Mouse (Mus musculus): ENCODE measurements around the gene Bclaf3. TPM values are rescaled to one million over a fixed set of nuclear protein-coding genes. Genes with fewer than 3 reads are reported as not detected.
A peak's percentile ranks its signal among the peaks of the same experiment; 100 is the strongest.
"Not testable (repeated sequence)": the region's sequence is repeated elsewhere in the genome, so short reads cannot be mapped to it uniquely, and the experiment has no call there.

Bclaf3 gene
- polyA plus RNA-seq, 1 experiment from 2014 or later, result 26.3 TPM

DNA sequence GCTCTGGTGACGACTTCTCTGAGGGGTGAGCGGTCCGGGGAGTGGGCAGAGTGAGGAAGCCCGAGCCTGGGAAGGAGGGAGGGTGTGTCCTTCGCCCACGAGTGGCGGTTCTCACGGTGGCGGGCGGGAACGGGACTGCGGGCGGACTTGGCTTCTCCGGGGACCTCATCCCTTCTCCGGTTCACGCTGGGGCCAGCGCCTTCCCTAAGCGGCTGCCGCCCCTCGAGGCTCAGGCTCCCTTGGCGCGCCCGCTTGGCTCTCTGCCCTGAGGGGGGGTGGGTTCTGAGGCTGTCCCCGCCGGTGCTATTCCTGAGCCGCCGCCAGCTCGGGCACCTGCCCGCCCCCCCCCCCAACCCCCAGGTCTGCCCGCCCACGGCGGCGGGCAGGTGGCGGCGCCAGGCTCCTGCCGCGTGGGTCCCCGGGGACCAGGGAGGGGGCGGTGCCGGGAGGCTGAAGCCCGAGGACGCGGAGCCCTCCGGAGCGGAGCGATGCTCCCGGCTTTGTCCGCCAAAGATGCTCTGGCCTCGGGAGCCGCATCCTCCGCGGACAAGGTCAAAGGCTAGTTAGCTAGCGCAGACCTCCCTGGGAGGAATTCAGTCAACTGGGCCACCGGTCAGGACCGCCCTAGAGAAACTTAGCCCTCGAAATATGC is 6.4 kb downstream of the Bclaf3 start:
- 20% methylated on average over 30 of the region's 56 CpGs for WGBS
- Histone ChIP-seq H3K4me2 (peak overlapping the region; percentile 51), H3K4me3 (peak overlapping the region; percentile 63), H3K4me1 (peaks cover 3% of the 10 kb centered on the region; the same call in 1 of the 2 replicates), H3K9me3 (no peaks in the 10 kb centered on the region), H3K36me3 (replicated peaks) (no peaks in the 10 kb centered on the region), H3K27ac (peak overlapping the region; percentile 81), H3K27me3 (replicated peaks) (no peaks in the 10 kb centered on the region), H3K9ac (peak overlapping the region; percentile 61)
- no peak; the same call in 1 of the 2 replicates for ATAC-seq (replicated peaks)

DNA sequence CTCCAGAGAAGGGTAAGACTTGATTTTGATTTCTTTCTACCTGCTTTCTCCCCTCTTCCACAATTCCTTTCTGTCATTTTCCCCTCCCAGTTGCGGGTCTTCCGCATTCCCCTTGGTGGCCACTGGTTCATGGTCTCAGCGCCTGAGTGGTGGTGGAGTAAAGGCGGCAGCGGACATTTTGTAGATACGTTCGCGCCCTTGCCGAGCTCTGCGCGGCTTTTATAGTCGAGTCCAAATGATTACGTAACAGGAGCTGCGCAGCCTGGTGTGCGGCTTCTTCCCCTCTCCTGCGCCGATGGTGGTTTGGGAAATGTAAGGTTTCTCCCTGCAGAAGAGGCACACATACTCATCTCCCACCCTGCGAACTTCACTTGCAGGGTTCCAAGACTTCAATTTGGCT is 15.4 kb downstream of the Bclaf3 start:
- no peaks in the 10 kb centered on the region for H3K27me3 ChIP-seq (replicated peaks)
- H3K36me3 ChIP-seq (replicated peaks), result no peaks in the 10 kb centered on the region
- no peak overlapping the region for H3K4me2 ChIP-seq
- WGBS, result 88% methylated on average over 18 of the region's 18 CpGs
- no peak overlapping the region for H3K9ac ChIP-seq
- H3K4me3 ChIP-seq, result no peak overlapping the region
- no peak for ATAC-seq (replicated peaks)
- H3K4me1 ChIP-seq, result no peaks in the 10 kb centered on the region
- H3K9me3 ChIP-seq, result no peaks in the 10 kb centered on the region
- no peak overlapping the region for H3K27ac ChIP-seq

DNA sequence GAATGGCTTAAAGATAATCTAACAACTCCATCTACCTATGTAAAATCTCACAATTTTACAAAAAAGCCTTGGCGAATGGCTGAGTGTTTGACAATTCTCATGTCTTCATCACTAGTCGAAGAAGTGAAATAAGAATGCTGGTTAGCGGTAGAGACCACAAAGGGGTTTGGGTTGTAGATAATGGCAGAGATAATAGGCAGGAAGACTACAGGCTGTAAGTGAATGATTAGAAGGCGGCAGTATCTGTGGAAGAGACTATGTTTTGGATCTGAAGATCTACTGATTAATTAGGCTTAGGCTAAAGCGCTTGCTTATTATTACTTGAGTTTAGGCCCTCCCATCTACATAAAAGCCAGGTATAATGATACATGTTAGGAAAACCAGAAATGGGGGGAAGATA is 20.6 kb downstream of the Bclaf3 start:
- Histone ChIP-seq H3K27me3 (replicated peaks) (no peaks in the 10 kb centered on the region), H3K9me3 (no peaks in the 10 kb centered on the region), H3K4me1 (no peaks in the 10 kb centered on the region), H3K36me3 (replicated peaks) (no peaks in the 10 kb centered on the region), H3K4me3 (no peak overlapping the region), H3K27ac (no peak overlapping the region), H3K9ac (no peak overlapping the region), H3K4me2 (no peak overlapping the region)
- no peak for ATAC-seq (replicated peaks)
- WGBS, result 96% methylated on average over 5 of the region's 5 CpGs

DNA sequence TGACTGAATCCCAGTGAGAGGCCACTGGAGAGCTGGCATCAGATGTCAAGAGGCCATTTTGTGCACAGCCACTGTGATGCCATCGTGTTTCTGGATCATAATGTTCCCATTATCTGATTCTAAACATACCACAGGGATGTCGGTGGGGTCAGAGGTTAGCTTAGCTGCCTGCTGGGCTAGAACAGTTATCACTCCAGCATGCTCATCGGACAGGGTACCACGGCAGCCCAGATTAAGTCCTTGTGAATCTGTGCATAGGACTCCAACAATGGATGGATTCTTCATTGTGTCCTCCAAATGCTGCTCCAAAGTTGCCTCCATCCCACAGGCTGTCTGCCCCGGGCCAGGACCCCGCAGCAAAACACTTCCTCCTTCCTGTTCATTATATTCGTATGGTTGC is 58.2 kb downstream of the Bclaf3 start:
- H3K4me3 ChIP-seq; H3K36me3 ChIP-seq (replicated peaks); H3K9ac ChIP-seq; H3K27me3 ChIP-seq (replicated peaks); H3K27ac ChIP-seq; H3K9me3 ChIP-seq; H3K4me2 ChIP-seq; H3K4me1 ChIP-seq; ATAC-seq (replicated peaks): not testable (repeated sequence)
- 62% methylated on average over 7 of the region's 7 CpGs for WGBS

DNA sequence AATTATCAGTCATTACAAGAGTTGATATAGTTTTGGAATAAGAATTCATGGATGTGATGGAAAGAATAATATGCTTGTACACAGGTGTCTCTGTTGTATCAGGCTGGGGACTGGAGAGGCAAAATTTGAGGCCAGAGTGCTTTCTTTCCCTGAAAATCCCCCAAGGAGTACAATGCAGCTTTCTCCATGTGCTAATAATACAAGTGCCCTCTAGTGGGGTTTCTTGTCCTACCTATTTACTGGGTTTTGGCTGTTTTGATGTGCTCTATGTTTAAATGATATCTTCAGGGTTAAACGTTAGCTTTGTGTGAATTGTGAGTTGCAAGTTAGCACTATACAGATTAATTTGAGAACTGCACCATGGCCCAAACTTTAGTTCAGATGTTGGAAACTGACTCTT is 65.1 kb downstream of the Bclaf3 start:
- Histone ChIP-seq H3K9ac (no peak overlapping the region), H3K9me3 (no peaks in the 10 kb centered on the region), H3K4me3 (no peak overlapping the region), H3K4me2 (no peak overlapping the region), H3K4me1 (no peaks in the 10 kb centered on the region), H3K27me3 (replicated peaks) (no peaks in the 10 kb centered on the region), H3K27ac (no peak overlapping the region), H3K36me3 (replicated peaks) (no peaks in the 10 kb centered on the region)
- no peak for ATAC-seq (replicated peaks)
- WGBS, result 74% methylated on average over 1 of the region's 1 CpGs

DNA sequence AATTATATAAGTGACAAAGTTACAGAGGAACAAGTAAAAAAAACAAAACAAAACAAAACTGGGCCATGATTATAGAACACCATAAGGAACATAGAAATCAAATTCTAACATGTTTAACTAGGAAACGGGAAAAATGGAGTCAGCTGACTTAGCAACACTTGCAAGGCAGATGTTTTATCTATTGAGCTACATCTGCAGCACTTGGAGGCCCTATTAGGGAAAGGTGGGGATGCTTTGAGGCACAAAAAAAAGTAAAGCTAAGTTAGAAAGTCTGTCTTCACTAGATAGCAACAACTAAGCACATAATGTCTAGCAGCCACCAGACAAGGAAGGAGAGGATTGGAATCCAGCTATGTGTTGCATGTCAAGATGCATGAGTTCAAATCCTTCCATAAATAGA is 71.0 kb downstream of the Bclaf3 start:
- Histone ChIP-seq H3K4me1 (no peaks in the 10 kb centered on the region), H3K4me3 (no peak overlapping the region), H3K36me3 (replicated peaks) (no peaks in the 10 kb centered on the region), H3K4me2 (no peak overlapping the region), H3K27ac (no peak overlapping the region), H3K9me3 (no peaks in the 10 kb centered on the region), H3K27me3 (replicated peaks) (no peaks in the 10 kb centered on the region), H3K9ac (no peak overlapping the region)
- WGBS, result 59% methylated on average over 1 of the region's 1 CpGs
- no peak for ATAC-seq (replicated peaks)

DNA sequence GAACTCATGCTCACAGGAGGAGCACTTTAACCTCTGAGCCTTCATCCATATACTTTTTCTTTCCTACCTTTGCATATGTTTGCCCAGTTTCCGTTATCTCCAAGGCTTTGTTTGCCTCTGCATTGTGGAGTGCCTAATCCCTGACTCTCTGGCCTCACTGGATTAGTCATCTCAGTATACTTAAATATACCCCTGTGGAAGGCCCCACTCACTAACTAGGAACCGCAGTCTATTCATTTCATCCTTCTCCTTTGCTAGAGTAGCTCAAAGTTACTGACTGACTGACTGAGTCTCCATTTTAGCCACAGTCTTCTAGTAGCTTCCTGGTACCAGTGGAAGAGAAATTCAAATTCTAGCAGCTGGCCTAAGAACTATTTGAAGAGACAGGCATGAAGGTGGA is 78.3 kb downstream of the Bclaf3 start:
- no peak for ATAC-seq (replicated peaks)
- WGBS, result 66% methylated on average over 2 of the region's 2 CpGs
- no peaks in the 10 kb centered on the region for H3K36me3 ChIP-seq (replicated peaks)

DNA sequence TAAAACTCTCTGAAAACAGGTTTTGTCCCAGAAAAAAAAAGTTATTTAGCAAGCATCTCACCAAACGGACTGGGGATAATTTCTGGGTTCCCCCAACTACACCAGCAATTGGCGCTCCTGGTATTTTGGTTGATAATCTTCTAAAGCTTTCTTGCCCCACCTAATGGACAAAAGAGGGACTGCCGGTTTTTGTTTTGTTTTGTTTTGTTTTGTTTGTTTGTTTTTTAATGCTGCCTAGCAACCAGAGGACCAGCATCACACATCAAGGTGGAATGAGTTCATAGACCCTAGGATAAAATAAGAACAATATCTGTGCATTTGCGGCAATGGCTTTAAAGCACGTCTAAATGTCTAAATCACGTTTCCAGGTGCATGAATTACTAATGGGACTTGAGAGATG is 80.4 kb downstream of the Bclaf3 start:
- H3K9ac ChIP-seq, result no peak overlapping the region
- no peak overlapping the region for H3K4me2 ChIP-seq
- no peaks in the 10 kb centered on the region for H3K36me3 ChIP-seq (replicated peaks)
- H3K27ac ChIP-seq, result no peak overlapping the region
- no peak for ATAC-seq (replicated peaks)
- H3K4me3 ChIP-seq, result no peak overlapping the region
- no peaks in the 10 kb centered on the region for H3K4me1 ChIP-seq
- no peaks in the 10 kb centered on the region for H3K27me3 ChIP-seq (replicated peaks)
- no peaks in the 10 kb centered on the region for H3K9me3 ChIP-seq
- 45% methylated on average over 6 of the region's 6 CpGs for WGBS

More for the DNA sequence above, 78.3 kb downstream of the Bclaf3 start:
- Histone ChIP-seq H3K9ac (no peak overlapping the region), H3K4me2 (no peak overlapping the region), H3K4me1 (no peaks in the 10 kb centered on the region), H3K27me3 (replicated peaks) (no peaks in the 10 kb centered on the region), H3K27ac (no peak overlapping the region), H3K4me3 (no peak overlapping the region), H3K9me3 (no peaks in the 10 kb centered on the region)

DNA sequence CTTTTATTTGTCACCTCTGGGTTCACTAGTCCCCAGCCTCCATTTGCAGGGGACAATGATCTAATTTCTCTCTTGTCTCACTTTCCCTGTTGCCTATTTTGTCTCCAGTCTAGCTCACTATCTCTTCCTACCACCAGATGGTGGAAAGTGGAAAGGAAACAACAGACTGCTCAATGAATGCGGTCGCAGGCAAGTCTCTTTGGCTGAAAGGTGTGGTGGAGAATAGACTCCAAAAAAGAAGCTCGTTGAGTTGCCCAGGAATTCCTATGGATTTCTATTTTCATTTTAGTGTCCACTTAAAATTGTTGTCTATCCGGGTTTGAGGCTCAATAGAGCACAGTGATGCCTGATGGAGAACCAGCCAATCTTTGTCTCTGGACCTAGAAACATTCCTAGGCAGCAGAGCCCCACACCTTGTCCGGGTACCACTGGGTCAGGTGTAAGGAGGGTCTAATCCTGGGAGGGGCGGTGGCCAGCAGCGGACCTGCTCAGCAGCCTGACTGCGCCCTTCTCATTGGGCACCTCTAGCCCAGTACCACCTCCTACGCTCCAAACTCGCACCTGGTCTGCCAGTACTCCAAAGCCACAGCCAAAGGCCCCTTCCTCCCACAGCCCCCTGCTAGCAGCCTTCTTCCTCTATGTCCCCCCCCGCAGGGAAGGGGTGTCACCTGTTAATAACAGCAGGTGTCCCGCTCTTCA is 99.9 kb downstream of the Bclaf3 start:
- H3K4me2 ChIP-seq, result peak overlapping the region; percentile 65
- peak; percentile 79 for ATAC-seq (replicated peaks)
- 30% methylated on average over 12 of the region's 12 CpGs for WGBS
- peaks cover 3% of the 10 kb centered on the region; the same call in 1 of the 2 replicates for H3K27me3 ChIP-seq (replicated peaks)
- no peaks in the 10 kb centered on the region for H3K36me3 ChIP-seq (replicated peaks)
- H3K9me3 ChIP-seq, result no peaks in the 10 kb centered on the region
- peak overlapping the region; percentile 85 for H3K27ac ChIP-seq
- H3K9ac ChIP-seq, result peak overlapping the region; percentile 72; the same call in 1 of the 2 replicates
- peak overlapping the region; percentile 70 for H3K4me3 ChIP-seq
- peaks cover 3% of the 10 kb centered on the region; the same call in 1 of the 2 replicates for H3K4me1 ChIP-seq

DNA sequence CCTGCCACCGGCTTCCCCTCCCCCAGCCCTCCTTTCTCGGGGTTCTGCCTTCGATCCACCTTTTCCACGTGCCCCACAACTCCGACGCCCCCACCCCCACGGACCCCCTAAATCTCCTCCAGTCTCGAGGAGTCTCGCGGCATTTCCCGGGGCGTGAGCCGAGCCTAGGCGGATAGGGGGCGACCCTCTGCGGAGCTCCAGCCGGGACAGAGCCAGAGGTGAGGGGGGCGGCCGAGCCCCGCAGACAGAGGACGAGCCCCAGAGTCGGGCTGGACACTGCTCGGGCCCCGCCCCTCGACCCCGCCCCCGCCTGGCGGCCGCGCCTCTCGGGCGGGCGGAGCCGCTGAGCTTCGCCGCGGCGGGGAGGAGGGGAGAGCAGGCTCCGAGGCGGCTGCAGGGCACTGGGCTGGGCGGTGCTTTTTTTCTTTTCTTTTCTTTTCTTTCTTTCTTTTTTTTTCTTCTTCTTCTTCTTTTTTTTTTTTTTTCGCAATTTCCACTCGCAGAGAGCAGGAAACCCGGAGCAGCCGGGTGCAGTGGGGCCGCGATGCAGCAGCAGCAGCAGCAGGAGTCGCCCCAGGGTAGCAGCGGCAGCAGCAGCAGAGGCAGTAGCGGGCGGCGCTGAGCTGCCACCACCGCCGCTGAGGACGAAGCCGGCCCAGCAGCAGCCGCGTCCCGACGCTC is 100.6 kb downstream of the Bclaf3 start, which contains the start of gene Sh3kbp1:
Gene Sh3kbp1 (plus strand): TSS at position 366 of the 681 bp plus-strand sequence.
- H3K27ac ChIP-seq, result peak within 1 kb of the TSS; percentile 85
- H3K36me3 ChIP-seq (replicated peaks), result no peaks in the 10 kb centered on the region
- ATAC-seq (replicated peaks), result peak; percentile 90
- H3K9me3 ChIP-seq, result no peaks in the 10 kb centered on the region
- H3K4me1 ChIP-seq, result peaks cover 3% of the 10 kb centered on the region; the same call in 1 of the 2 replicates
- H3K27me3 ChIP-seq (replicated peaks), result peaks cover 3% of the 10 kb centered on the region; the same call in 1 of the 2 replicates
- WGBS, result 25% methylated on average over 51 of the region's 60 CpGs
- H3K4me2 ChIP-seq, result peak within 1 kb of the TSS; percentile 65
- peak within 1 kb of the TSS; percentile 72 for H3K9ac ChIP-seq
- peak within 1 kb of the TSS; percentile 70 for H3K4me3 ChIP-seq

DNA sequence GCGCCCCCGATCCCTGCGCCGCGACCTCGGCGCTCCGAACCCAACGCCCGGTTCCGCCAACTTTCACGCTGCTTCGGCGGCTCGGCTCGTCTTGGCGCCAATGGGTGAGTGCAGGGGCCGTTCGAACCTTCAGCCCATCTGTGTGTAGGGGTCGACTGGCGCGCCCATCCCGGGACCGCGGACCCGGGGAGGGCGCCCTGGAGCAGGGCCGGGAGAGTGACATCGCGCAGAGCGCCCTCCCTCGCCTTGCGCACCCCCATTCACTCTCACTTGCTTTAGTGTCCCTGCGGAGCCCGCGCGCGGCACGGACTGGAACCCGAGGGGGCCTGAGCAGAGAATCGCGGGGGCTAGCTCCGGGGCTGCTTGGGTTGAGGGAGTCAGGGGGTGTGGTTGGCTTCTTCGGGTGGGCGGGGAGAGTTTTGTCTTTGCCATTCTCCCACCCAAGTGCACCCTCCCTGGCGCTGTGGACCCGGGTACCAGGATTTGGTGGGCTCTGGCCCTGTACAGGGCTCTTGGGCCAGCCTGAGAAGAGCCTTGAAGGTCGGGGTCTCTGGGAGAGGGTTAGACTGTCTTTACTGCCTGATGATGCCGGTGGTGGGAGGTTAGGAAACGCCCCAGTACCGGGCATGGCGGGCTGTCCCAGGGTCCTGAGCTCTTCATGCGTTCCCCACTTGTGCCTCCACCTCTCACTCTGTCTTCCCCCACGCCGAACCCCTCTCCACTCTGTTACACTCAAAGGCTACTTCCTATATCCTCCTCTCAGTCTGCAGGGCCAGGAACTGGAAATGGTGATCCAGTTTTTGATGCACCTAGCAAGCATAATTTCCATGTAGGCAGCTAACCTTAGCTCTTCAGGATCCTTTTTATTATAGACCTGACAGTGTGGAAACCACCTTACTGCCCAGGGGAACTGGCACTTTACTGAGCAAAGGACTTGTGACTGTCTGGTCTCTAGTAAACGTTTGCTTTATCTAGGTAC is 101.4 kb downstream of the Bclaf3 start:
- Histone ChIP-seq H3K4me1 (peaks cover 3% of the 10 kb centered on the region; the same call in 1 of the 2 replicates), H3K9ac (peak overlapping the region; percentile 72), H3K27ac (peak overlapping the region; percentile 85), H3K36me3 (replicated peaks) (no peaks in the 10 kb centered on the region), H3K9me3 (no peaks in the 10 kb centered on the region), H3K4me2 (peak overlapping the region; percentile 65), H3K27me3 (replicated peaks) (peaks cover 3% of the 10 kb centered on the region; the same call in 1 of the 2 replicates), H3K4me3 (peak overlapping the region; percentile 70)
- peak; percentile 75 for ATAC-seq (replicated peaks)
- WGBS, result 26% methylated on average over 55 of the region's 56 CpGs

Measured in midbrain, embryonic 15.5 days (tissue).